Mouse (Mus musculus): ENCODE measurements at regions not wholly inside any gene's neighbourhood (a gene's known extent, or its start where the extent isn't known, plus 50 kb on each side); places are given as distances from the start of the nearest gene placed in this dataset.

GRCm38 (mm10) chr13:31339901-31340300 is 216.0 kb upstream of the Foxq1 start:
- DNase-seq, result no peak

DNA sequence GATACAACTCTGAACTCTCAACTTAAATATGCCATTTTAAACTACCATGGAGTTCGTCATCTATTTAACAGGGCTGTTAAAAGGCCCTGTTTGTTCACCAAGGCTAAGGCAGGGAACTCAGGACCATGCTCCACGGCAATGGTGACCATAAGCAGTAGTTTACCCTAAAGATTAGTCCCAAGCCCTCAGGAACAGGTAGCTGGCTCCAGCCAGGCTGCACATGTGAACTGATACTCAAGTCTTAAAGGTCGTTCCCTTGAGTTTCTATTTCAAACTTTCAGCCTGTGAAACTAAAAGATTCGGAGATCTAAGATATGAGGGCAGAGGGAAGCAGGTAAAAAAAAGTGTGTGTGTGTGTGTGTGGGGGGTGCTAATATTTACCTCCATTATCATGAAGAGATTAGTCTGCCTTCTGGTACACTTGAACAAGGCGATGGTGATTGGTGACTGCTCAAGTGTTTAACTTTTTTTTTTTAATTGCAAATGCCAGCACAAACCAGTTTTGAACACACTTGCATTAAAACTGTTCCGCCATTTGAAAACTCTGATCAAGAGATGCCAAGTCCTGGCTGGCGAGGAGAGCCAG is 215.5 kb upstream of the Foxq1 start:
- no peak for DNase-seq

GRCm38 (mm10) chr13:31341282-31342100 is 214.4 kb upstream of the Foxq1 start:
- no peak for DNase-seq

DNA sequence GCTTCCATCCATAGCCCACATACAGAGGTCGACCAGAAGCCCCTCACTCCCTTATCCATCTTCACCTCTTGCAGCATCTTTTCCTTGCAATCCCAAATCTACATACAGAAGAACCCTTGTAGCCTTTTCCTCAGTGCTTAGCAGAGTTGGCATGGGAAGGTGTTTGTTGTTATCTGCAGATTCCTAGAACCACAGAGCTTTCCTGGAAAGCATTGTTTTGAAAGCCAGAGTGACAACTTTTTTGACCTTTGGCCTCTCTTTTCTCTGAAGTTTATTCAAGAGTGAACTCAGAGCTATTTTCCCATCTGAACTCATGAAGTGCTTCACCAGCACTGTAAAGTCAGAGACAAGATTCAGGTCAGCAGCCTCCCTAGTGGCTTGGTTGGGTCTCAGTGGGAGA is 209.7 kb upstream of the Foxq1 start:
- no peak for DNase-seq

DNA sequence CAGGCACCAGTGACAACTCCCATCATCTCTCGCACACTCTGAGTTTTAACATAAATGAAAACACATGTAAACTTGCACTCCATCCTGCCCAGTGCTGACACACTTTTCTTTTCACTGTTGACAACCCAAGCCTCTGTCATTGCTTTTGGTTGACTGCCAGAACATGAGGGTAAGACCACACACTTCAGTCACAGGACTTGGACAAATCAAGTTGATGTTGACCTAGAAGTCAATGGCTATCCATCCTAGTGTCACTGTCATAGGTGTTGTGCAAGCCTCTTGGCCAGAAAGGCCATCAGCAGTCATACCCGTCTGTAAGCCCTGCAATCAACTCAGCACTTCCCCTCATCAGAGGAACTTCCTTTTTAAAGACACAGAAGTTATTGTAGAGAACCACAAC is 208.9 kb upstream of the Foxq1 start:
- no peak for DNase-seq

DNA sequence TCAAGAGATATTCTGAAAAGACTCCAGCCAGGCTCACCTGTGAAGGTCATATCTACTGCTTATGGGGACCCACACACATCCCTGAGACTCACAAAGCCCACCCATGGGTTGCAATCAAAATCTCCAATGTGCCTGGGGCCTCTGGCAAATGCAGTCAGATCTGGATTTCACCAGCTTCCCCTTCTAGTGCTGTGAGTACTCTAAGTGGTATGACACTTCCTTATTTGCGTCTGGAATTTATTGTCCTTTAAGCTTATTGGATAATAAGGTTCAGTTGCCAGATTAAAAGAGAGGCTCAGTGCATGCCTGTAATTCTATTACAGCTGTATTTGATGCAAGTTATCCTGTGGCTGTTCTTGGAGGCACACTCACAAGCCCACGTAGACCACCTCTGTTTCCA is 206.3 kb upstream of the Foxq1 start:
- no peak for DNase-seq

DNA sequence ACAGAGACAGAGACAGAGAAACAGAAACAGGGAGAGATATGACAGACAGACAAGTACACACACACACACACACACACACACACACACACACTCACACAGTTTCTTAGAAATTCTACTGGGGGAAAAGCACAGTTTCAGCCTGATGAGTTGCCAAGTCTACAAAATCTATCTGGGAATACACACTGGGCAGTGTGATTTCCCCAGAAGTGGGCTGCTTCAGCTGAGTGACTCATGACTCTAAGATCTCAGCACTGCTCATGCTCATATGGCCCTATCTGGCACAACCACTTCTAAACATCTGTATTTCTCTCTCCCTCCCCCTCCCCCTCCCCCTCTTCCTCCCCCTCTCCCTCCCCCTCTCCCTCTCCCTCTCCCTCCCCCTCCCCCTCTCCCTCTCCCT is 204.5 kb upstream of the Foxq1 start:
- no peak for DNase-seq

GRCm38 (mm10) chr13:31352825-31353224 is 203.1 kb upstream of the Foxq1 start:
- DNase-seq, result no peak

DNA sequence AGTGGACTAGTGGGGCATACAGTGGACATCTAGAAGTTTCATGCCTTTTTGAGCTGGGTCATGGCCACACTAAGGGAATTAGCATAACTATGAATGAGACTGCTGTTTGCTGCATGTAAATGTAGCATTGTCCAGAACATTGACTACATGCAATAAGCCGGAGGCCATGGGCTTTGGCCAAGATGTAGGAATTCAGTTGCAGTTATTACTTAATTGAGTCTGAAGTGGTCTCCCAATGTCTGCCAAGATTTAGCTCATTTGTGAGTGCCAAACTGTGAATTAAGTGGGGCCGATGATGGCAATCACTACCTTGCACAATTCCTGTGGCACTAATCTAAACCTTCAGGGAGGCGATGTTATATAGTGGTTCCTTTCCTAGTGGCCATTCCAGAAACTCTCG is 196.6 kb upstream of the Foxq1 start:
- DNase-seq, result peak; percentile 16

DNA sequence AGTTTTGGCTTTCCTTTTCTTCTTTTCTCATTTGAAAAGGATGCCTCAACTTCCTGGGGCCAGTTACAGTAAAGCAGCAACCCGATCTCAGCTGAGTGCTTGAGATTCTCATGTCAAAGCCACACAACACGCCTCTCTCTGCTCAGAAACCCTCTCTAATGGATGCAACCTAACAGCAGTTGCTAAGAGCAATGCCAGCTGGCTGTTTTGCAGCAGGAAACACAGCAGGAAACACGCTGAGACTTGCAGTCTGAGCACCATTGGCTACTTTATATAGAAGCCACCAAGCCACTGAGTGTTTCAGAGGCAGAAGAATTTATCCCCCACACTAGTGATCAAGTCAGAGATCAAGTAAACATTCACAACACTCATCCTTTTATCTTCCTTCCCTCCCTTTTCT is 193.5 kb upstream of the Foxq1 start:
- DNase-seq, result no peak

DNA sequence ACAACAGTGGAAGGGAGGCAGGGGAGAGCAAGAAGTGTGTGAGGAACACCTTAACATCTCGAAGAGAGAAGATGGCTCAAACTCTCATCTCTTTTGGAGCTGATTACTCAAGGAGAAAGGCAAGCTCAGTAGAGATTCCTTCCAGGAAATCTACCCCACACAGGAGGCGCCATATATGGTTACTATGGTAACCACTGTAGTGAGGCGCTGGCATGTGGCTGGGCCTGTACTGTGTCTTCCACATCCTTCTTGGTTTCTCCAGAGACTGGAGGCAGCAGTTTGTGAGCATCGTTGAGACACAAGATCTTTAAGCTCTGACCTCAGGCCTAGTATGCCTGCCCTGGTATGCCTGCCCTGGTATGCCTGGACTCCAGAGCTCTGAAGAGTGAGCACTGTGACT is 191.6 kb upstream of the Foxq1 start:
- no peak for DNase-seq

DNA sequence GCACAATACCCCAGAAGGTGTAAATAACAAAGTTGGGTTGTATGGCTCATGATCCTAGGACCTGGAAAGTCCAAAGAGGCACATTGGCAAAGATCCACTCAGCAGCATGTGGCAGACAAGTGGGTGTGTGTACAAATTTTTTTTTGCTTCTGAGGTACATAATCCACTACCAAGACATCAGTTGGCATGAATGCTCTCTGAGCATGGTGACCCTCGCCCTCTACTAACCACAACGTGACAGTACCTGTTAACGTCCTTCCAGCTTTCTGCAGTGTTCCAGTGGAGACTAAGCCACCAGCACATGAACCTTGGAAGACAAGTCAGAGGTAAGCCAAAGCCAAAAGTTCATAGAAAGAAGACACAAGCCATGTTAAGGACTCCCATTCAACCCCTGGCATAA is 188.7 kb upstream of the Foxq1 start:
- DNase-seq, result no peak

DNA sequence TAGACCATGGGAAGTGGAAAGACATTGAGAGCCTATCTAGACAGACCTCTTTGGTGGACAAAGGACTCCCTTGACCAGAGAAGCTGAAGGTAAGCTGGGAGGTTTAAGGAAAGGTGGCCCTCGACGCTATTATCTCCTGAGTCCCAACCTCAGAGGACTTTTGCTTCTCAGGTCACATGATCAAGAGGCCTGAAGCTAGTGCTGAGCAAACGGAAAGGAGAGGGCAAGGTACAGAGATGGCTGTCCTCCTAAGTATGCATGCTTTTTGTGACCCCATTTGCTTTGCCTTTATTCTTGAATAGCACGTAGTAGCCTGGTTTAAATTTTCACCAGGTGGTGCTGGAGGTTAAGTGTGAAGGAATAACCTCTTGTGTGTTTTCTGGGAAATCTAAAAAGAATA is 186.8 kb upstream of the Foxq1 start:
- no peak for DNase-seq

GRCm38 (mm10) chr13:31370873-31371272 is 185.1 kb upstream of the Foxq1 start:
- DNase-seq, result no peak

DNA sequence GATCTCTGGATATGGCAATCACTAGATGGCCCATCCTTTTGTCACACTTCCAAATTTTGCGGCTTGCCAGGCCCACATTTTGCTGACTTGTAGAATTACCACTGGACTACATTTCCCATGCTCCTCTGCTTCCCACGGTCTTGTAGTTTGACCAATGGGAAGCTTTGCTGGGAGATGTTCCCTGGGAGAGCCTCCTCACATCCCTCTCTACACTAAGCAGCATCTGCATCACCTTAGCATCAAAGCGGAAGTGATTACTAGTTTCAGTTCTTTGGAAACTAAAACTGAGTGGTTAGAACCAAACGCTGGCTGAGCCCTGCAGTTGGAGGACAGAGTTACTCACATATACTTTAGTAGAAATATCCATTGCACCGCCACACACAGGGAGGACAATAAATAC is 181.9 kb upstream of the Foxq1 start:
- no peak for DNase-seq

DNA sequence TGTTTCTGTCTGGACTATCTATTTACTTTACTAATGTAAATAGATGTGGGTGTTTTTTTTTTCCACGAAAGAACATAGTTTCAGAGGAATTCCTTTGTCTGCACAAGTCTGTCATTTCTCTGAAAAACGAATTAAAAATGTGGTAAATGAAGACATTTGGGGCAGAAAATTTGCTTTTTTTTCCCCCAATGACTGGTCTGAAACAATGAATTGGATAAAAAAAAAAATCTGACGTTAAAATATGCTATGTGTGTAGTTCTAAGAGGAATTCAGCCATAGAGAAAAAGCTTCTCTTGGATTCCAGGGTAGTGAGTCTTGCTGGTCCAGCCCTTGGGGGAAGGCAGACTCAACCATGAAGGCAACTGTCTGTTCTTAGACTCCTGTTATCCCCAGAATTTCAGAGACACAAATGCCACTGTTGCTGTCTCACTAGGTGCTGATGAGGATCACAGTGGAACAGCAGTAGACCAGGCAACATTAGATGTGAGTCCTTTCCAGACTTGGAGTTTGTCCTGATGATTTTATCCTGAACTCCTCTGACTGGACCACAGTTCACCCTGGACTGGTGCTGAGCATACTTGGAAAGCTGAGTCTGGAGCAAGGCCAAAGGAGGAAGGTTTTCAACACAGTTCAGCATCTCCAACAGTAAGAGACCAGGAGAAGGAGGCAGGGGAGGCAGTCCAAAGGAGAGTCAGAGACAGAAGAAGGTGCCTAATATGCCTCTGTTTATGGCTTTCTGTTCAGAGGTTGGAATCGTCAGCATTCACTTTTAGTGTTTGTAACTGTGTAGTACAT is 162.3 kb upstream of the Foxq1 start:
- DNase-seq, result no peak

DNA sequence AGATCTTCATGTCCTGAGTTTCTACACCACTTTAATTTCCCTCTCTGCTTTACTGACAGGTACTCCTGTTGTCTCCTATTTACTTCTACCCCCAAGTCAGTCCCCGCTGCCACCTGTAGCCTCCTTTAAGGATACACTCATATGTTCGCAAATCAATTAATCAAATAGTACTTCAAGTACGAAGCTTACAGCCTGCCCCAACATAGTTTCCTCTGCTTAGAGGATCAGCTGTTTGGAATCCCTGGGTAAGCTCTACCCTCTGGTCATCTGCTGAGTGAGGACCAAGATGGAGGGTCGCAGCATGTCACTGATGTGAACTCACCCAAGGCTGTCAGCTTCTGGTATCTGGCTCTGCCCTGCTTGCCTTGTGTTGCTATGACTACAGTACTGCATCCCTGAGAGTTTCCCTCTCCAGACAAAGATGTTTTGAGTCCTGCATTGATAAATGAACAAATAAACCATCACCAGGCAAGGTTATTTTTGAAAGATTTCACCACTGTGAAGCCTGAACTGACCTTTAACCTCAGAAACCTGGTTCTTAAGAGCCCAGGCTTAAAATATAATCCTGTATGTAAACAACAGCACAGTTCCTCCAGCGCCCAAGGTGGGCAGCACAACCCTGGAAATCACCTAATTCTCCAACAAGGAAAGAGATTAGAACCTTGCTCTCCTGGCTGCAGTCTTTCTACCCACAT is 159.6 kb upstream of the Foxq1 start:
- DNase-seq, result no peak

GRCm38 (mm10) chr13:31397246-31397645 is 158.7 kb upstream of the Foxq1 start:
- no peak for DNase-seq

DNA sequence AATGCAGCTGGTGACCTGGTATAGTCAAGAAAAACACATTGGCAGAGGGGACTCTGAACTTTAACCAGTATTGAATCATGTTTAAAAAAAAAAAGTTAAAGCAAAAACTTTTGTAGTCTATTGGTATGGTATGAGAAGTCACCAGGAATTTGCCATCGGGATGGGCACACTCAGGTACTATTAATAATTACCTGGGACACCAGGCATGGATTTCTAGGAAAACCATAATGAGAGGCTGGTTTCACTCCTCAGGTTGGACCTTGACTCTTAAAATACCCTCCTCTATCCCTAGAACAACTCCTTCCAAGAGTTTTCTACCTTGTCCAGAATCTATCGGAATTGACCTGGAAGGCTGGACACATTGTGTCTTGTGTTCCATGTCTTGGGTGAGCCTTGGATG is 155.5 kb upstream of the Foxq1 start:
- no peak for DNase-seq

- no peak for DNase-seq
These were observed 150.6 kb upstream of the Foxq1 start for GRCm38 (mm10) chr13:31405312-31405711.

GRCm38 (mm10) chr13:31408439-31409122 is 147.4 kb upstream of the Foxq1 start:
- DNase-seq, result no peak

DNA sequence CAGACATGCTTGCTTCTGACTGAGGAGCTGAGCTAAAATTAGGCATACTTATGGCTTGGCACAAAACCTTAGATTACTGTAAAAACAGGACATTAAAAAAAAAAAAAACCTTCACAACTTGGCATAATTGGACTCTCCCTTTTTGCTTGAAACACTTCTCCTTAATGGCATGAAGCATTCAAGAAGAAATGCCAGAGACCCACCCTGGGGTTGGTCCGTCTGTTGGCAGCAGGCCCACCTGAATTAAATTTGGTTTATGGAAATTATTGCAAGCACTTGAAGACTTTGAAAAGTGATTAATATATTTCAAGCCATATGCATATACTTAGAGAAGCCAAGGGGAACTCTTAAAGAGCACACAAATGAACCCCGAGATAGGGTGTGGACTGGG is 146.8 kb upstream of the Foxq1 start:
- no peak for DNase-seq

DNA sequence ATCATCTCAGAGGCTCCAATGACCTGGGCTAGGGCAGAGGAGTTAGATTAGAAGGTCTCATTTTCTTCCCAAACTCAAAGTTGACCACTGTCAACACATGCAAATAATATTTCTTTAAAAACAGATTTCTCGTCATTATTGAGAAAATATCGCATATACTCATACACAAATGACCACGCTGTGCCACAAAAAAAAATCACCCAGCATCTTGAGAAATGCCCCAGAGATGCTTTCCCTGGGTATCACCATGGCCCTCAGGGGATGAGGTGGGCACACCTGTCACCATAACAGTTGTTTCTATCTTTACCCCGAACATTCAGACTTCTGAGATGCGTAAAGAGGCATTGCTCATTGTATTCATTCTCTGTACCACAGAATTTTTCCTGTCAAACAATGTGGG is 134.4 kb upstream of the Foxq1 start:
- no peak for DNase-seq

Data from lung, postnatal 14 days (tissue).